Mouse (Mus musculus) naive thymus-derived CD4-positive, alpha-beta T cell, adult 2 months (primary cell): ENCODE results near the gene Selenok.

Experiments
- DNase-seq: peaks from one replicate; pipeline ENCODE4 v3.0.0-alpha.2; 2011; ENCODE audit warnings: low read depth

Gene Selenok

GRCm38 (mm10) chr14:29968075-29968821 is at the start of gene Selenok:
TSS of gene Selenok (plus strand) at chr14:29968308.
- peak; percentile 96 for DNase-seq

GRCm38 (mm10) chr14:29928966-29929365 is 39.1 kb upstream of the Selenok start:
- no peak for DNase-seq

GRCm38 (mm10) chr14:29935516-29935915 is 32.6 kb upstream of the Selenok start:
- no peak for DNase-seq

- DNase-seq: no peak
Observed at GRCm38 (mm10) chr14:29937466-29937865, 30.6 kb upstream of the Selenok start.

GRCm38 (mm10) chr14:29939600-29940312 is 28.4 kb upstream of the Selenok start:
- DNase-seq: no peak

- DNase-seq: no peak
Observed at GRCm38 (mm10) chr14:29940313-29940812, 27.7 kb upstream of the Selenok start.

GRCm38 (mm10) chr14:29940877-29941276 is 27.2 kb upstream of the Selenok start:
- peak; percentile 58 for DNase-seq

GRCm38 (mm10) chr14:29946761-29947309 is 21.3 kb upstream of the Selenok start:
- no peak for DNase-seq

- no peak for DNase-seq
Observed at GRCm38 (mm10) chr14:29950805-29951204, 17.3 kb upstream of the Selenok start.

GRCm38 (mm10) chr14:29957393-29957792 is 10.7 kb upstream of the Selenok start:
- DNase-seq: no peak

- no peak for DNase-seq
Observed at GRCm38 (mm10) chr14:29967611-29968010, 497 bp upstream of the Selenok start.

GRCm38 (mm10) chr14:29971446-29971845 is 3.3 kb downstream of the Selenok start:
- no peak for DNase-seq

GRCm38 (mm10) chr14:29971993-29972392 is 3.9 kb downstream of the Selenok start:
- no peak for DNase-seq

- DNase-seq: peak; percentile 18
Observed at GRCm38 (mm10) chr14:29976927-29977326, 8.8 kb downstream of the Selenok start.

GRCm38 (mm10) chr14:29978254-29979204 is 10.4 kb downstream of the Selenok start, which contains the start of gene Actr8:
TSS of gene Actr8 (plus strand) at chr14:29978337.
- DNase-seq: peak; percentile 79

- peak; percentile 77 for DNase-seq
Observed at GRCm38 (mm10) chr14:29980447-29981205, 12.5 kb downstream of the Selenok start.

GRCm38 (mm10) chr14:29986096-29986495 is 18.0 kb downstream of the Selenok start:
- no peak for DNase-seq

- no peak for DNase-seq
Observed at GRCm38 (mm10) chr14:29987276-29987675, 19.2 kb downstream of the Selenok start.

GRCm38 (mm10) chr14:29987739-29988138 is 19.6 kb downstream of the Selenok start:
- DNase-seq: no peak

GRCm38 (mm10) chr14:29988337-29988736 is 20.2 kb downstream of the Selenok start:
- DNase-seq: no peak

- no peak for DNase-seq
Observed at GRCm38 (mm10) chr14:29994976-29995375, 26.9 kb downstream of the Selenok start.
